Mouse (Mus musculus) limb, embryonic 15.5 days (tissue): Measurements from ENCODE around the gene Zfp982. TPM values are rescaled to one million over a fixed set of nuclear protein-coding genes. Genes with fewer than 3 reads are reported as not detected.

Source experiments
- polyA plus RNA-seq: library from polyadenylated mRNA; unstranded; fragments of >200 nt; fragmentation: Nextera tagmentation; extraction: Ambion mirVana; gene quantifications from 2 replicates; pipeline ENCODE4 v1.2.1, GENCODE M21; 2015

Zfp982 gene
- polyA plus RNA-seq, 1 experiment from 2014 or later = 5.6 TPM

Other genes starting within 250 kb of the Zfp982 start
- gene Zfp988, start 186.7 kb upstream of the Zfp982 start, polyA plus RNA-seq = 0.22 TPM in 1 of 2 replicates, not detected in the other
- gene Zfp978, start 131.1 kb upstream of the Zfp982 start, polyA plus RNA-seq = 0.14 TPM in 1 of 2 replicates, not detected in the other
- gene Gm16503, start 47.8 kb downstream of the Zfp982 start, polyA plus RNA-seq = 0.34 and 0.40 TPM in 2 replicates
- gene Zfp985, start 60.9 kb downstream of the Zfp982 start, polyA plus RNA-seq = 0.10 TPM in 1 of 2 replicates, not detected in the other
- 2.5 and 2.8 TPM in 2 replicates for gene Zfp979, start 150.1 kb downstream of the Zfp982 start, polyA plus RNA-seq
- gene Zfp534, start 210.1 kb downstream of the Zfp982 start, polyA plus RNA-seq = not detected in 2 replicates